ENCODE assay signal across 8 mouse cellular contexts in the genomic region with DNA sequence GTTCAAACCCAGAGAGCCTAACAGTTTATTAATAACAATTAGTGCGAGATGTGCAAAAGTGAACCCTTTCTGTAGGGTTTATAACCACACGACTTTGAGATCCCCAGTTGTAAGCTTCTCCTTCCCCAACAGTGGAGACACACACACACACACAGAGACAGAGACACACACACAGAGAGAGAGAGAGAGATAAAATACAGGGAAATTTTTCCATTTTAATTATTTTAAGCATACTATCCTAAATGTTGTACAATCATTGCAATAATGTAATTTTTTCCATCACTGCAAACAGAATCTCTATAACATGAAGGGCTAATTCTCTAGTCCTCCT. TPM values are rescaled to one million over a fixed set of nuclear protein-coding genes. Genes with fewer than 3 reads are reported as not detected.
DNase-seq lines count a peak whose midpoint lies in the region; ATAC-seq and TF ChIP-seq lines count a peak whose summit lies in the region.

No protein-coding gene starts in this region.

- TF ChIP-seq CTCF in gastrocnemius, adult 2 months (IDR thresholded peaks at IDR 0.05): no peak
- no peak for TF ChIP-seq CTCF in spleen, adult 2 months (IDR thresholded peaks at IDR 0.05; ENCODE audit: extremely low read depth, insufficient read depth, insufficient read length, insufficient replicate concordance)
- TF ChIP-seq CTCF in stomach, postnatal 0 days (IDR thresholded peaks at IDR 0.05; ENCODE audit: low read depth): no peak

- no peak for TF ChIP-seq EP300 in stomach, postnatal 0 days (optimal IDR thresholded peaks at IDR 0.05)

- H3K4me1 ChIP-seq in spleen, adult 2 months (ENCODE audit: control insufficient read depth, insufficient read depth, insufficient read length): no peaks in the 10 kb centered on the region
- H3K4me1 ChIP-seq in liver, embryonic 12.5 days: 0 out of 2 replicates have a peak, but pooled peaks cover 11% of the 10 kb centered on the region
- H3K4me1 ChIP-seq in stomach, postnatal 0 days (replicated peaks; ENCODE audit: control insufficient read depth, insufficient read depth): no peaks in the 10 kb centered on the region

- H3K27me3 ChIP-seq in spleen, adult 2 months (ENCODE audit: control insufficient read depth, insufficient read depth, low read length): no peaks in the 10 kb centered on the region
- H3K27me3 ChIP-seq in liver, embryonic 12.5 days (replicated peaks): no peaks in the 10 kb centered on the region
- no peaks in the 10 kb centered on the region for H3K27me3 ChIP-seq in stomach, postnatal 0 days (ENCODE audit: control insufficient read depth, insufficient read depth, low read length)

- peak overlapping the region; percentile 75 for H3K9ac ChIP-seq in liver, embryonic 12.5 days
- H3K9ac ChIP-seq in stomach, postnatal 0 days (ENCODE audit: low read length): no peak overlapping the region; the same call in 1 of the 2 replicates

- TF ChIP-seq POLR2A in spleen, adult 2 months (IDR thresholded peaks at IDR 0.05; ENCODE audit: low read depth, low read length): no peak

- WGBS in spleen, adult 2 months: 10% methylated on average over 2 of the region's 2 CpGs
- WGBS in liver, embryonic 12.5 days (ENCODE audit: insufficient replicate concordance): 11% methylated on average over 2 of the region's 2 CpGs
- WGBS in stomach, postnatal 0 days: 3% methylated on average over 2 of the region's 2 CpGs

- peak overlapping the region; percentile 75 for H3K4me2 ChIP-seq in liver, embryonic 12.5 days
- H3K4me2 ChIP-seq in stomach, postnatal 0 days (replicated peaks; ENCODE audit: low read depth): peak overlapping the region; percentile 56

- no peaks in the 10 kb centered on the region for H3K9me3 ChIP-seq in liver, embryonic 12.5 days (replicated peaks)
- no peaks in the 10 kb centered on the region for H3K9me3 ChIP-seq in stomach, postnatal 0 days (ENCODE audit: control insufficient read depth, low read length)

- H3K27ac ChIP-seq in gastrocnemius, adult 2 months: peak overlapping the region; percentile 98
- peak overlapping the region; percentile 95; the same call in 1 of the 2 replicates for H3K27ac ChIP-seq in spleen, adult 2 months (ENCODE audit: insufficient read depth, low read length)
- peak overlapping the region; percentile 83; the same call in 1 of the 2 replicates for H3K27ac ChIP-seq in liver, embryonic 12.5 days
- peak overlapping the region; percentile 96 for H3K27ac ChIP-seq in stomach, postnatal 0 days (replicated peaks)

- H3K4me3 ChIP-seq in gastrocnemius, adult 2 months: peak overlapping the region; percentile 82
- H3K4me3 ChIP-seq in spleen, adult 2 months (ENCODE audit: extremely low read depth, insufficient read depth, insufficient read length): no peak overlapping the region
- H3K4me3 ChIP-seq in liver, embryonic 12.5 days: peak overlapping the region; percentile 69
- H3K4me3 ChIP-seq in stomach, postnatal 0 days (ENCODE audit: low read depth, low read length): peak overlapping the region; percentile 52

- 0 out of 2 replicates have a peak, but pooled peaks have one; percentile 14 for ATAC-seq in liver, embryonic 12.5 days
- no peak for ATAC-seq in stomach, postnatal 0 days (ENCODE audit: low FRiP score, low TSS enrichment)

- intact Hi-C loops in gastrocnemius, adult 2 months (cut with DNase I): loop anchor here (2.0 kb wide), 1 partner anchor 15 kb away; a partner anchor contains a TSS

- DNase-seq in gastrocnemius, adult 2 months: no peak
- DNase-seq in gastrocnemius, postnatal 25 days: no peak
- DNase-seq in spleen, adult 2 months (ENCODE audit: low read depth in 1 of 2, low spot score in 2 of 2): no peak
- no peak for DNase-seq in spleen, postnatal 36 days (ENCODE audit: low spot score in 2 of 2)
- no peak for DNase-seq in stomach, postnatal 0 days (ENCODE audit: low spot score)
- no peak for DNase-seq in B cell, adult 2 months
- DNase-seq in left cerebral cortex, adult 18-20 months (ENCODE audit: low spot score in 2 of 2): no peak

- no peaks in the 10 kb centered on the region for H3K36me3 ChIP-seq in spleen, adult 2 months (ENCODE audit: control insufficient read depth, insufficient read depth, low read length)
- no peaks in the 10 kb centered on the region for H3K36me3 ChIP-seq in liver, embryonic 12.5 days
- H3K36me3 ChIP-seq in stomach, postnatal 0 days (ENCODE audit: control insufficient read depth, insufficient read depth, low read length): no peaks in the 10 kb centered on the region

RNA-seq across cellular contexts. Expression of a gene that starts 15.7 kb away (rescaled TPM):
- 10 to 100 TPM; 64.9 to 67.6 TPM for total RNA-seq in gastrocnemius, adult 2 months (2021)
- 10 to 100 TPM; 52.0 to 52.7 TPM for total RNA-seq in gastrocnemius, postnatal 25 days (2021)
- 12.3 and 24.3 TPM in 2 replicates for polyA plus RNA-seq in spleen, adult 2 months (2012; rRNA removed)
- 60.7 and 62.0 TPM in 2 replicates for polyA plus RNA-seq in liver, embryonic 12.5 days (2016; fragmentation: Nextera tagmentation; extraction: Ambion mirVana)
- polyA plus RNA-seq in stomach, postnatal 0 days (2015; fragmentation: Nextera tagmentation; extraction: Ambion mirVana): 76.3 and 80.6 TPM in 2 replicates
- total RNA-seq in left cerebral cortex, adult 18-20 months (2021): 100 to 1,000 TPM; 426 to 428 TPM

RNA-seq across cellular contexts. Expression of a gene that starts 16.6 kb away (rescaled TPM):
- total RNA-seq in gastrocnemius, adult 2 months (2021): 10 to 100 TPM; 55.0 to 60.2 TPM
- 10 to 100 TPM; 57.9 to 58.4 TPM for total RNA-seq in gastrocnemius, postnatal 25 days (2021)
- 3.2 and 4.3 TPM in 2 replicates for polyA plus RNA-seq in spleen, adult 2 months (2012; rRNA removed)
- 53.2 and 56.3 TPM in 2 replicates for polyA plus RNA-seq in liver, embryonic 12.5 days (2016; fragmentation: Nextera tagmentation; extraction: Ambion mirVana)
- 77.0 and 79.7 TPM in 2 replicates for polyA plus RNA-seq in stomach, postnatal 0 days (2015; fragmentation: Nextera tagmentation; extraction: Ambion mirVana)
- 10 to 100 TPM; 73.0 to 75.1 TPM for total RNA-seq in left cerebral cortex, adult 18-20 months (2021)

RNA-seq across cellular contexts. Expression of a gene that starts 54.6 kb away (rescaled TPM):
- 10 to 100 TPM; 11.4 to 13.2 TPM for total RNA-seq in gastrocnemius, adult 2 months (2021)
- 10 to 100 TPM in 1 of 2 experiments, 1 to 10 TPM in 1; 8.1 to 13.0 TPM for total RNA-seq in gastrocnemius, postnatal 25 days (2021)
- 7.7 and 7.8 TPM in 2 replicates for polyA plus RNA-seq in spleen, adult 2 months (2012; rRNA removed)
- polyA plus RNA-seq in liver, embryonic 12.5 days (2016; fragmentation: Nextera tagmentation; extraction: Ambion mirVana): 15.1 and 18.1 TPM in 2 replicates
- 25.2 and 27.2 TPM in 2 replicates for polyA plus RNA-seq in stomach, postnatal 0 days (2015; fragmentation: Nextera tagmentation; extraction: Ambion mirVana)
- 1 to 10 TPM; 6.6 to 7.3 TPM for total RNA-seq in left cerebral cortex, adult 18-20 months (2021)

Comparison
In these comparisons a context has a peak if more than half of its experiments do, and no peak if none do; other contexts are left out.
1. RNA of a gene that starts 15.7 kb away (total RNA-seq): 426 to 428 TPM in left cerebral cortex, adult 18-20 months; 64.9 to 67.6 TPM in gastrocnemius, adult 2 months and 52.0 to 52.7 TPM in gastrocnemius, postnatal 25 days; every median in the first group is over 4 times any median in the second.
2. Peak in every context shown above with its lines, with median percentiles within 50 percentile points of each other: H3K27ac ChIP-seq.